Mouse (Mus musculus): ENCODE data around the gene Fut1. TPM values are rescaled to one million over a fixed set of nuclear protein-coding genes. Genes with fewer than 3 reads are reported as not detected.

The Fut1 gene
- not detected in 2 replicates for polyA plus RNA-seq (2014; fragmentation: Nextera tagmentation; extraction: Ambion mirVana)

GRCm38 (mm10) chr7:45617042-45617695 is at the start of gene Fut1:
Gene Fut1, plus strand, starts transcription at chr7:45617289.
- peaks cover 12% of the 10 kb centered on the region for H3K27me3 ChIP-seq (ENCODE audit: control insufficient read depth, insufficient read depth, low read length)
- H3K9ac ChIP-seq (ENCODE audit: low read depth, low read length): no peak within 1 kb of the TSS
- no peaks in the 10 kb centered on the region for H3K36me3 ChIP-seq (ENCODE audit: control insufficient read depth, insufficient read depth, low read length)
- no peak within 1 kb of the TSS for H3K4me3 ChIP-seq (ENCODE audit: low read depth, low read length)
- no peaks in the 10 kb centered on the region; the same call in 1 of the 2 replicates for H3K4me1 ChIP-seq (replicated peaks; ENCODE audit: control insufficient read depth, insufficient read depth, low read length)
- no peak within 1 kb of the TSS for H3K27ac ChIP-seq (ENCODE audit: low read depth, low read length)
- no peaks in the 10 kb centered on the region for H3K9me3 ChIP-seq (ENCODE audit: control insufficient read depth, low read length)
- 0 out of 2 replicates have a peak within 1 kb of the TSS, but pooled peaks have one; percentile 15 for H3K4me2 ChIP-seq (replicated peaks; ENCODE audit: low read depth, low read length)
- ATAC-seq (ENCODE audit: low FRiP score): no peak
- DNase-seq (ENCODE audit: low spot score): no peak
- 5% methylated on average over 31 of the region's 31 CpGs for WGBS

DNA sequence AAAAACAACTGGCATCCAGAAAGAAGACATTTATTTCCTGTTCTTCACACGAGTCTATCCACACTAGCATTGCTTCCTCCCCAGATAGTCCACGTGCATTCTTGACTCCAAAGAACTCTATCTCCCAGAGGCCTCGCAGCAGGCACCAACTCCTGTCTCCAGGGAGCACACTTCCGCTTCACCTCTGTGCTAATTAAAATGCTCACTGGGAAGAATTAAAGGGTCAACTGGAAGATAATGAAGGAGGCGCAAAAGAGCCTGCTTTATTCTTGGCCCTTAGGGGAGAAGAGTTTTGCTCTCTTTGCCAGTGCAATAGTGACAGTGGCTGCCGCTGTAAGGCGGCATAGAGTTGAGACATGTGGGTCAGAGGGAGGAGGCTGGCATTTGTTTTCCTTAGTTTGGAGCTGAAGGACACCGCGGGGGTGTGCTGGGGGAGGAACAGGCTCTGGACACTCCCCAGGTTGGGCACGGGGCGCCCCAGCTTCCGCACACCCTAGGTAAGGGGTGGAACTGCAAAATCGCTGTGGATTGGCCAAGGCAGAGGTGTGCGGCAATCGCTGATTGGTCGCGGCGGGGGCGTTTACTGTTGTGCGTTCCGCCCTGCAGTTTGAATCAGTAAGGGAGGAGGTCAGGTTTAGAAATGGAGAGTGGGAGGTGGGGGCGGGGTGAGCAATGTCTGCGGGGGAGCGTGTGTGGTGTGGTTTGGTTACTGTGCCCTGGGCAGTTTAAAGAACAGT is 49.1 kb upstream of the Fut1 start:
- H3K27ac ChIP-seq (ENCODE audit: low read depth, low read length): no peak overlapping the region
- H3K36me3 ChIP-seq (ENCODE audit: control insufficient read depth, insufficient read depth, low read length): no peaks in the 10 kb centered on the region
- H3K4me2 ChIP-seq (replicated peaks; ENCODE audit: low read depth, low read length): peak overlapping the region; percentile 65
- no peaks in the 10 kb centered on the region for H3K27me3 ChIP-seq (ENCODE audit: control insufficient read depth, insufficient read depth, low read length)
- H3K9me3 ChIP-seq (ENCODE audit: control insufficient read depth, low read length): no peaks in the 10 kb centered on the region
- H3K4me1 ChIP-seq (replicated peaks; ENCODE audit: control insufficient read depth, insufficient read depth, low read length): no peaks in the 10 kb centered on the region
- WGBS: under 1% methylated on average over 24 of the region's 24 CpGs
- peak overlapping the region; percentile 37 for H3K4me3 ChIP-seq (ENCODE audit: low read depth, low read length)
- ATAC-seq (ENCODE audit: low FRiP score) (peak; percentile 91), DNase-seq (ENCODE audit: low spot score) (peak; percentile 87)
- peak overlapping the region; percentile 29; the same call in 1 of the 2 replicates for H3K9ac ChIP-seq (ENCODE audit: low read depth, low read length)

DNA sequence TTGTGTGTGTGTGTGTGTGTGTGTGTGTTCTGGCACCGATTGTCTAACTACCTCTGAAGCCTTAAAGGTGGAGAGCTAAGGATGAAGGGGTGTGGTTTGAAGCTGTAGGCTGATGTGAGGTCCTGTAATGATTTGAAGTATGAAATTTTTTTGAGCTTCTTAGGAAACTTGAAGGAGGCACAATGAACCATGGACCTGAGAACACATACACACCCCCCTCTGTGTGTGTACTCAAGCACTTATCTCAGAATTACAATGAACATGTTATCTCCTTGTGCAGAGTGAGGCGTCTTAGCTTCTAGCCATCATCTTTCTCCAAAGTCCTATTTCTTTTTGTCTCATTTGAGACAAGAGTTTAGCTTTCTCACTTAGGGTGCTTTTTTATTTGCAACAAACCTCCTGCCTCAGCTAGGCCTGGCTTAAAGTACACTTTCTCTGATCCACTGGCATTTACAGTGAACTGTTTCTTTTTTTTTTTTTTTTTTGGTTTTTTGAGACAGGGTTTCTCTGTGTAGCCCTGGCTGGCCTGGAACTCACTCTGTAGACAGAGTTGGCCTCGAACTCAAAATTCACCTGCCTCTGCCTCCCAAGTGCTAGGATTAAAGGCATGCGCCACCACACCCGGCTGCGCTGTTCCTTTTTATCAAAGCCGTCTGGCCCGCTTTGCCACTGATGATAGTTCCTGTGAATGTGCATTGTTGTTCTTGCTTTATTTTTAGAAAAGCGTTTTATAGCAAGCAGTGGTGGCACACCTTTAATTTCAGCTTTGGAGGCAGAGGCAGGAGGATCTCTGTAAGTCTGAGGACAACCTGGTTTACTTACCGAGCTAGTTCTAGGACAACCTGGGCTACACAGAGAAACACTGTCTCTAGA is 48.3 kb upstream of the Fut1 start:
- H3K4me3 ChIP-seq (ENCODE audit: low read depth, low read length): peak overlapping the region; percentile 37; the same call in 1 of the 2 replicates
- 80% methylated on average over 10 of the region's 10 CpGs for WGBS
- ATAC-seq (ENCODE audit: low FRiP score) (no peak), DNase-seq (ENCODE audit: low spot score) (no peak)
- H3K4me2 ChIP-seq (replicated peaks; ENCODE audit: low read depth, low read length): peak overlapping the region; percentile 65
- no peaks in the 10 kb centered on the region for H3K36me3 ChIP-seq (ENCODE audit: control insufficient read depth, insufficient read depth, low read length)
- H3K9me3 ChIP-seq (ENCODE audit: control insufficient read depth, low read length): no peaks in the 10 kb centered on the region
- H3K27me3 ChIP-seq (ENCODE audit: control insufficient read depth, insufficient read depth, low read length): no peaks in the 10 kb centered on the region
- no peak overlapping the region for H3K27ac ChIP-seq (ENCODE audit: low read depth, low read length)
- H3K4me1 ChIP-seq (replicated peaks; ENCODE audit: control insufficient read depth, insufficient read depth, low read length): no peaks in the 10 kb centered on the region
- H3K9ac ChIP-seq (ENCODE audit: low read depth, low read length): peak overlapping the region; percentile 29; the same call in 1 of the 2 replicates

DNA sequence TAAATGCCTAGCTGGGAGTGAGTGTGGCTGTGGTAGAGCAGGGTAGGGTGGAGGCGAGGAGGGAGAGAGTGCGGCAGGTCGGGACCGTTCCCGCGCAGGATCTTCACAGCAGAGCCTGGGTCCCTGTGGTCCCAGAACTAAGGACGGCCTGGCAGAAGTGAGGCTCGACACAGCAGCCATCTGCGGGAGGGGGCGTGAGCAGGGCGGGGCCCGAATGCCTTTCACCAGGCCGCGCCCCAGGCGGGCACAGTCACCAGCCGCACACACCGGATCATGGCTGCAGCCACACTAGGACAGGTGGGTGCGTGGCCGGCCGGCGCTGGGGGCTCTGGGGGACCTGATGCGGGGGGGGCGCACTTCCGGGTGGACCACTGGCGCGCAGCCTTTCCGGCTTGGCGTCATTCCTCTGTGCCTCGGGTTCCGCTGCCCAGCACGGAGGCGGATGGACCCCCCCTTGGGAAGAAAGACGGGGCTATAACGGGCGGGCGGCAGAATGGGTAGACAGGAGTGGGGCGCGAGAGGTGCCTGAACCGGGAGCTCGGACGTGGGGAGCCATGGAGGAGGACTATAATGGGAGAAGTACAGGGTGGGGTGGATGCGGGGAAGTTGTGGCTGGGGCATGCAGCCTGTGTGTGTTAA is 46.9 kb upstream of the Fut1 start, which contains the start of gene Bcat2:
TSS of gene Bcat2 (plus strand) at position 51 of the 639 bp plus-strand sequence.
- H3K27ac ChIP-seq (ENCODE audit: low read depth, low read length): peak within 1 kb of the TSS; percentile 74
- WGBS: 1% methylated on average over 35 of the region's 42 CpGs
- DNase-seq (ENCODE audit: low spot score): peak; percentile 71
- H3K4me2 ChIP-seq (replicated peaks; ENCODE audit: low read depth, low read length): peak within 1 kb of the TSS; percentile 64
- no peaks in the 10 kb centered on the region for H3K27me3 ChIP-seq (ENCODE audit: control insufficient read depth, insufficient read depth, low read length)
- H3K9ac ChIP-seq (ENCODE audit: low read depth, low read length): peak within 1 kb of the TSS; percentile 85
- peak; percentile 78 for ATAC-seq (ENCODE audit: low FRiP score)
- H3K4me1 ChIP-seq (replicated peaks; ENCODE audit: control insufficient read depth, insufficient read depth, low read length): no peaks in the 10 kb centered on the region
- H3K9me3 ChIP-seq (ENCODE audit: control insufficient read depth, low read length): no peaks in the 10 kb centered on the region
- peak within 1 kb of the TSS; percentile 72 for H3K4me3 ChIP-seq (ENCODE audit: low read depth, low read length)
- H3K36me3 ChIP-seq (ENCODE audit: control insufficient read depth, insufficient read depth, low read length): no peaks in the 10 kb centered on the region

DNA sequence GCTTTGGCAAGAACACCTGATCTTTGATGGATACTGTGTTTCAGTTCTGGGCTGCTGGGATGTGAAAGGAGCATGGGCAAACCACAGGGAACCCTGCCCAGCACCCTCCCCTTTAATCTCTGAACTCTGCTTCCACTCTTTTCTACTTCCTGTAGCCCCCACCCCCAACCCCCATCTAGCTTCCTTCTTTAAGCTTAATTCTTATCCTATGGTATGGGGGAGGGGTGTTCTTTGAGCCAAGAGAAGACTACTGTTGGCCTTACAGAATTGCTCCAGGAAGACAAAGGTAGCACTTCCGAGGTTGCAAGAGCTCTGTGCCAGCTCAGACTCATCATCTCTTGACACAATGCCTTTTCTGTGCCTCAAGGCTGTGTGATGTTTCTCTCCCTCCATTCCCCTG is 45.1 kb upstream of the Fut1 start:
- DNase-seq (ENCODE audit: low spot score) (no peak), ATAC-seq (ENCODE audit: low FRiP score) (no peak)
- no peaks in the 10 kb centered on the region for H3K9me3 ChIP-seq (ENCODE audit: control insufficient read depth, low read length)
- WGBS: 90% methylated on average over 1 of the region's 1 CpGs
- H3K4me3 ChIP-seq (ENCODE audit: low read depth, low read length): no peak overlapping the region
- no peak overlapping the region for H3K27ac ChIP-seq (ENCODE audit: low read depth, low read length)
- no peak overlapping the region for H3K4me2 ChIP-seq (replicated peaks; ENCODE audit: low read depth, low read length)
- no peaks in the 10 kb centered on the region for H3K36me3 ChIP-seq (ENCODE audit: control insufficient read depth, insufficient read depth, low read length)
- H3K4me1 ChIP-seq (replicated peaks; ENCODE audit: control insufficient read depth, insufficient read depth, low read length): no peaks in the 10 kb centered on the region
- no peak overlapping the region for H3K9ac ChIP-seq (ENCODE audit: low read depth, low read length)
- no peaks in the 10 kb centered on the region for H3K27me3 ChIP-seq (ENCODE audit: control insufficient read depth, insufficient read depth, low read length)

DNA sequence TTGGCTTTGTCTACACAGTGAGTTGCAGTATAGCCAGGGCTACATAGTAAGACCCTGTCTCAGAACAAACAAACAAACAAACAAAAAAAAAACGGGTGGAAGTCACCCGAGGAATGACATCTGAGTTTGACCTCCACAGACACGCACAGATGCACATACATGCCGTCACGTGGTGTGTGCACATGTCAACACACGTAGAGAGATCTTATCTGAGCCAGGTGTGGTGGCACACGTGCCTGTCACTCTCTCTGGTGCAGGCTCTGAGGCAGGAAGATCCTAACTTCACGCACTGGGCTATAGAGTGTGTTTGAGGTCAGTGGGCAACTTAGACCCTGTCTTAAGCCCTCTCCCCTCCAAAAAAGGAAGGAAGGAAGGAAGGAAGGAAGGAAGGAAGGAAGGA is 43.1 kb upstream of the Fut1 start:
- Histone ChIP-seq H3K4me2 (replicated peaks; ENCODE audit: low read depth, low read length) (no peak overlapping the region), H3K9me3 (ENCODE audit: control insufficient read depth, low read length) (no peaks in the 10 kb centered on the region), H3K36me3 (ENCODE audit: control insufficient read depth, insufficient read depth, low read length) (no peaks in the 10 kb centered on the region), H3K4me3 (ENCODE audit: low read depth, low read length) (no peak overlapping the region), H3K27me3 (ENCODE audit: control insufficient read depth, insufficient read depth, low read length) (no peaks in the 10 kb centered on the region), H3K9ac (ENCODE audit: low read depth, low read length) (no peak overlapping the region), H3K27ac (ENCODE audit: low read depth, low read length) (no peak overlapping the region), H3K4me1 (replicated peaks; ENCODE audit: control insufficient read depth, insufficient read depth, low read length) (no peaks in the 10 kb centered on the region)
- DNase-seq (ENCODE audit: low spot score) (no peak), ATAC-seq (ENCODE audit: low FRiP score) (no peak)
- WGBS: 82% methylated on average over 8 of the region's 8 CpGs

DNA sequence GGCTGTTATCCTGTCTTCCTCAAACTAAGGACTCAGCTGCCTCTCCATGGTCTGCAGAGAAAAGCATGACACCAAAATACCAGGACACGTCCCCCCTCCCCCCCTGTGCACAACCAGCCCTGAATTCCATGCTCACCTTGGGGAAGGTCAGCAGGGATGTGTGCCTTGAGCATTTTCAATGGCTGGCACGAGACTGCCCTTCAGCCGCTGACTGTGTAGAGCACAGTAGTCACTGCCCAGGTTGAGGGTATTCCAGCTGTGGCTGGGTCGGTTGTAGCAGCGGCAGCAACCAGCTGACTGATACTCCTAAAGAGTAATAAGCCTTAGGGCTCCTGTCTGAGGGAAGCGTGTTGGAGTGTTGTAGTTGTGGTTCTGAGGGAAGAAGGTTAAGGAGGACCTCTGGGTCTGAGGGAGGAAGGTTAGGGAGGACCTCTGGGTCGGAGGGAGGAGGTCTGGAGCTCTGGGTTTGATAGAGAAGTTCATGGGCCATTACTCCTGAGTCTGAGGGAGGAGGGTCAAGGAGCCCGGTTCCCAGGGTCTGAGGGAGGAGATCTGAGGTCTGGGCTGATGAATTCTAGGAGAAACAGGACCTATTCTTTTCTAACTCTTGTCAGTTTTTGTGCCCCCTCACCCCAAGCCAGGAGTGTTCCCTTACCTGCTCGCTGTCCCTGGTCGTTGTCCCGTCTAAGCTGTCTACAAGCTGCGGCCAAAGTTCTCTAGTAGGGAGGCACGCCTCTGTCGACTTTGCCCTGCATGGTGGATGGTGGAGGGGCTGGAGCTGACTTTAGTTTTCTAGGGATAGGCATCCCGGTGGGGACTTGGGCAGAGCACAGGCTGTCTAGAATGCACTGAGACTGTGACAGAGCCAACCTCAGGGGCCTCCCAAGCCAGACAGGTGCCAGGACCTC is 42.4 kb upstream of the Fut1 start:
- ATAC-seq (ENCODE audit: low FRiP score): no peak
- no peak overlapping the region for H3K9ac ChIP-seq (ENCODE audit: low read depth, low read length)
- no peak overlapping the region for H3K27ac ChIP-seq (ENCODE audit: low read depth, low read length)
- 86% methylated on average over 15 of the region's 15 CpGs for WGBS
- H3K4me3 ChIP-seq (ENCODE audit: low read depth, low read length): no peak overlapping the region
- DNase-seq (ENCODE audit: low spot score): no peak
- no peak overlapping the region for H3K4me2 ChIP-seq (replicated peaks; ENCODE audit: low read depth, low read length)
- no peaks in the 10 kb centered on the region for H3K36me3 ChIP-seq (ENCODE audit: control insufficient read depth, insufficient read depth, low read length)
- H3K27me3 ChIP-seq (ENCODE audit: control insufficient read depth, insufficient read depth, low read length): no peaks in the 10 kb centered on the region
- H3K4me1 ChIP-seq (replicated peaks; ENCODE audit: control insufficient read depth, insufficient read depth, low read length): no peaks in the 10 kb centered on the region
- no peaks in the 10 kb centered on the region for H3K9me3 ChIP-seq (ENCODE audit: control insufficient read depth, low read length)

All from hindbrain, embryonic 11.5 days (tissue).